29 mouse cellular contexts compared by ENCODE assay signal in genomic region chr2:140664381-140664780, GRCm38 (mm10). TPM values are rescaled to one million over a fixed set of nuclear protein-coding genes. Genes with fewer than 3 reads are reported as not detected.
DNase-seq lines count a peak whose midpoint lies in the region; ATAC-seq and TF ChIP-seq lines count a peak whose summit lies in the region.
"Had no signal": no experiment of that assay in that cellular context is flagged by ENCODE, and none has a peak within 500 bp of the region (broad histone marks: within the 10 kb centered on the region; RNA-seq: fewer than 3 reads in every experiment).

No protein-coding gene starts in this region.

- peak overlapping the region; percentile 14; the same call in 1 of the 2 replicates for H3K4me2 ChIP-seq in embryonic facial prominence, embryonic 14.5 days (ENCODE audit: low read depth, low read length)
- H3K4me2 ChIP-seq: forebrain, embryonic 13.5 days; heart, embryonic 12.5 days; heart, embryonic 15.5 days; hindbrain, embryonic 13.5 days; intestine, embryonic 15.5 days; kidney, embryonic 15.5 days had no signal

- peak; percentile 17 for DNase-seq in cerebellum, adult 11-12 months
- DNase-seq in cerebellum, adult 11 months = no peak
- peak; percentile 39 for DNase-seq in cerebellum, adult 9-11 months
- DNase-seq in cerebellum, postnatal 25 days = no peak
- no peak for DNase-seq in layer of hippocampus, adult 2 months (ENCODE audit: low spot score in 2 of 2)
- no peak for DNase-seq in layer of hippocampus, postnatal 10 days (ENCODE audit: low spot score in 2 of 2)
- DNase-seq in embryonic facial prominence, embryonic 14.5 days (ENCODE audit: low spot score) = no peak
- no peak for DNase-seq in embryo, embryonic 10 days (ENCODE audit: low spot score)
- DNase-seq: adrenal gland, postnatal 10 days; adrenal gland, postnatal 36 days; B cell, adult 2 months; gastrocnemius, postnatal 25 days; heart, adult 18-20 months; heart, postnatal 10 days; heart, postnatal 36 days; kidney, adult 11 months; kidney, adult 8-10 months had no signal

- 0 out of 2 replicates have a peak overlapping the region, but pooled peaks have one; percentile 40 for H3K27ac ChIP-seq in layer of hippocampus, adult 2 months
- no peak overlapping the region for H3K27ac ChIP-seq in embryonic facial prominence, embryonic 14.5 days (replicated peaks; ENCODE audit: low read depth, low read length)
- H3K27ac ChIP-seq: embryonic facial prominence, embryonic 13.5 days; forebrain, embryonic 10.5 days; forebrain, embryonic 13.5 days; heart, embryonic 15.5 days; hindbrain, embryonic 10.5 days; hindbrain, embryonic 13.5 days; intestine, embryonic 15.5 days; kidney, embryonic 15.5 days had no signal

- no peak overlapping the region for H3K4me3 ChIP-seq in layer of hippocampus, adult 2 months
- H3K4me3 ChIP-seq in embryonic facial prominence, embryonic 14.5 days (ENCODE audit: low read depth, low read length) = no peak overlapping the region
- H3K4me3 ChIP-seq: embryonic facial prominence, embryonic 13.5 days; forebrain, embryonic 10.5 days; forebrain, embryonic 13.5 days; heart, embryonic 12.5 days; heart, embryonic 15.5 days; hindbrain, embryonic 10.5 days; hindbrain, embryonic 13.5 days; intestine, embryonic 15.5 days; kidney, embryonic 15.5 days had no signal

- H3K9me3 ChIP-seq in embryonic facial prominence, embryonic 14.5 days (ENCODE audit: control insufficient read depth, low read length) = no peaks in the 10 kb centered on the region
- H3K9me3 ChIP-seq: embryonic facial prominence, embryonic 13.5 days; forebrain, embryonic 10.5 days; forebrain, embryonic 13.5 days; heart, embryonic 12.5 days; heart, embryonic 15.5 days; hindbrain, embryonic 10.5 days; hindbrain, embryonic 13.5 days; intestine, embryonic 15.5 days; kidney, embryonic 15.5 days had no signal

- H3K9ac ChIP-seq in embryonic facial prominence, embryonic 14.5 days (ENCODE audit: low read depth, low read length) = no peak overlapping the region
- H3K9ac ChIP-seq: embryonic facial prominence, embryonic 13.5 days; forebrain, embryonic 13.5 days; heart, embryonic 12.5 days; heart, embryonic 15.5 days; hindbrain, embryonic 13.5 days; intestine, embryonic 15.5 days; kidney, embryonic 15.5 days had no signal

- H3K36me3 ChIP-seq in embryonic facial prominence, embryonic 14.5 days (ENCODE audit: control insufficient read depth, insufficient read depth, low read length) = peaks cover 44% of the 10 kb centered on the region
- H3K36me3 ChIP-seq: G1E had no signal

- no peak for TF ChIP-seq CTCF in layer of hippocampus, adult 2 months (conservative IDR thresholded peaks at IDR 0.05)

- WGBS in embryonic facial prominence, embryonic 14.5 days = 87% methylated on average over 4 of the region's 4 CpGs

- no peak for ATAC-seq in embryonic facial prominence, embryonic 14.5 days (ENCODE audit: low read depth)
- ATAC-seq: forebrain, embryonic 13.5 days; hindbrain, embryonic 16.5 days; intestine, embryonic 15.5 days had no signal

- no peaks in the 10 kb centered on the region for H3K27me3 ChIP-seq in embryonic facial prominence, embryonic 14.5 days (replicated peaks; ENCODE audit: control insufficient read depth, insufficient read depth, low read length)
- H3K27me3 ChIP-seq: CH12.LX; embryonic facial prominence, embryonic 13.5 days; forebrain, embryonic 13.5 days; heart, embryonic 12.5 days; heart, embryonic 15.5 days; hindbrain, embryonic 13.5 days; intestine, embryonic 15.5 days; kidney, embryonic 15.5 days had no signal

- peaks cover 31% of the 10 kb centered on the region for H3K4me1 ChIP-seq in embryonic facial prominence, embryonic 14.5 days (ENCODE audit: control insufficient read depth, insufficient read depth, low read length)

RNA-seq across cellular contexts. Expression of gene Flrt3, which starts 6.9 kb away (rescaled TPM):
- 10 to 100 TPM; 35.1 to 41.4 TPM for total RNA-seq in layer of hippocampus, adult 2 months (2021)
- total RNA-seq in layer of hippocampus, postnatal 10 days (2021) = 10 to 100 TPM; 31.7 to 36.5 TPM
- 43.1 and 58.6 TPM in 2 replicates for polyA plus RNA-seq in embryonic facial prominence, embryonic 14.5 days (2014; fragmentation: Nextera tagmentation; extraction: Ambion mirVana)
- total RNA-seq: CH12.LX had no signal
- polyA plus RNA-seq: G1E had no signal

Comparison
In these comparisons a context has a peak if more than half of its experiments do, and no peak if none do; other contexts are left out.
1. DNase-seq: peak in cerebellum, adult 11-12 months (single experiment) and cerebellum, adult 9-11 months (single experiment); none in cerebellum, adult 11 months (single experiment), cerebellum, postnatal 25 days (0 of 2), layer of hippocampus, adult 2 months (0 of 2), layer of hippocampus, postnatal 10 days (0 of 2), embryonic facial prominence, embryonic 14.5 days (single experiment) and embryo, embryonic 10 days (single experiment).